Mouse (Mus musculus) heart, postnatal 25 days (tissue): ENCODE data around the gene Pskh1. TPM values are rescaled to one million over a fixed set of nuclear protein-coding genes. Genes with fewer than 3 reads are reported as not detected.

Experiments used
- DNase-seq: peaks from one replicate; pipeline ENCODE4 v3.0.0; 2022; ENCODE audit warnings: low spot score
- intact Hi-C: fragments of 180-260 bp; cut with DNase I; formaldehyde crosslinking; loops from one replicate; pipeline ENCODE4 v1.15.1; 2025
- total RNA-seq, 2 experiments: library from RNA; stranded (reverse); gene quantifications; 2 replicates each; pipeline ENCODE4 v1.2.3; 2021

The Pskh1 gene
- total RNA-seq, 2 experiments from 2014 or later: 16.0 to 16.6 TPM

- DNase-seq: no peak
- intact Hi-C loops: no loop called here
These were observed 42.3 kb downstream of the Pskh1 start for GRCm38 (mm10) chr8:105942542-105942941.

GRCm38 (mm10) chr8:105943321-105943739 is 43.1 kb downstream of the Pskh1 start, which contains the start of gene Lcat:
Gene Lcat (minus strand): TSS chr8:105943382.
- no peak for DNase-seq
- intact Hi-C loops: no loop called here

- no peak for DNase-seq
- intact Hi-C loops: no loop called here
These were observed 49.1 kb downstream of the Pskh1 start for GRCm38 (mm10) chr8:105949350-105949749.

- intact Hi-C loops: no loop called here
- no peak for DNase-seq
These were observed 50.9 kb downstream of the Pskh1 start for GRCm38 (mm10) chr8:105951057-105951659.

- intact Hi-C loops: loop anchor here (2.0 kb wide), 1 partner anchor 18 kb away; the partner anchor contains the start of gene Psmb10
- no peak for DNase-seq
These were observed 56.3 kb downstream of the Pskh1 start for GRCm38 (mm10) chr8:105956556-105956955.

GRCm38 (mm10) chr8:105957813-105958212 is 57.6 kb downstream of the Pskh1 start:
- intact Hi-C loops: loop anchor here (2.0 kb wide), 1 partner anchor 19 kb away; the partner anchor contains the start of gene Psmb10
- peak; percentile 35 for DNase-seq

GRCm38 (mm10) chr8:105959350-105959749 is 59.1 kb downstream of the Pskh1 start:
- DNase-seq: no peak
- intact Hi-C loops: no loop called here

GRCm38 (mm10) chr8:105961101-105961500 is 60.9 kb downstream of the Pskh1 start:
- intact Hi-C loops: no loop called here
- DNase-seq: no peak

GRCm38 (mm10) chr8:105961536-105961935 is 61.3 kb downstream of the Pskh1 start:
- intact Hi-C loops: no loop called here
- DNase-seq: no peak

GRCm38 (mm10) chr8:105964506-105965265 is 64.4 kb downstream of the Pskh1 start:
- no peak for DNase-seq
- intact Hi-C loops: no loop called here

GRCm38 (mm10) chr8:105965266-105965904 is 65.1 kb downstream of the Pskh1 start:
- peak; percentile 53 for DNase-seq
- intact Hi-C loops: no loop called here

- peak; percentile 78 for DNase-seq
- intact Hi-C loops: no loop called here
These were observed 65.7 kb downstream of the Pskh1 start, which contains the start of gene Slc12a4 for GRCm38 (mm10) chr8:105965905-105966341. Gene Slc12a4 (minus strand): TSS chr8:105966097.

- intact Hi-C loops: no loop called here
- no peak for DNase-seq
These were observed 66.6 kb downstream of the Pskh1 start for GRCm38 (mm10) chr8:105966692-105967311.

- DNase-seq: no peak
- intact Hi-C loops: no loop called here
These were observed 69.1 kb downstream of the Pskh1 start for GRCm38 (mm10) chr8:105969367-105969766.

- no peak for DNase-seq
- intact Hi-C loops: no loop called here
These were observed 70.9 kb downstream of the Pskh1 start for GRCm38 (mm10) chr8:105971019-105971720.

- intact Hi-C loops: no loop called here
These were observed 75.1 kb downstream of the Pskh1 start for GRCm38 (mm10) chr8:105975363-105975762.

GRCm38 (mm10) chr8:105979325-105979724 is 79.1 kb downstream of the Pskh1 start, which contains the start of gene Dpep3:
Gene Dpep3 (minus strand): TSS chr8:105979429.
- no peak for DNase-seq
- intact Hi-C loops: no loop called here

More at GRCm38 (mm10) chr8:105975363-105975762, 75.1 kb downstream of the Pskh1 start:
- no peak for DNase-seq

GRCm38 (mm10) chr8:105981146-105981545 is 80.9 kb downstream of the Pskh1 start:
- intact Hi-C loops: no loop called here
- no peak for DNase-seq
